Mouse (Mus musculus): ENCODE measurements around the gene Fpr2. TPM values are rescaled to one million over a fixed set of nuclear protein-coding genes. Genes with fewer than 3 reads are reported as not detected.
"Not testable (repeated sequence)": the region's sequence is repeated elsewhere in the genome, so short reads cannot be mapped to it uniquely, and the experiment has no call there.

Gene Fpr2
- polyA plus RNA-seq (2014; fragmentation: Nextera tagmentation; extraction: Ambion mirVana) = not detected in 2 replicates

DNA sequence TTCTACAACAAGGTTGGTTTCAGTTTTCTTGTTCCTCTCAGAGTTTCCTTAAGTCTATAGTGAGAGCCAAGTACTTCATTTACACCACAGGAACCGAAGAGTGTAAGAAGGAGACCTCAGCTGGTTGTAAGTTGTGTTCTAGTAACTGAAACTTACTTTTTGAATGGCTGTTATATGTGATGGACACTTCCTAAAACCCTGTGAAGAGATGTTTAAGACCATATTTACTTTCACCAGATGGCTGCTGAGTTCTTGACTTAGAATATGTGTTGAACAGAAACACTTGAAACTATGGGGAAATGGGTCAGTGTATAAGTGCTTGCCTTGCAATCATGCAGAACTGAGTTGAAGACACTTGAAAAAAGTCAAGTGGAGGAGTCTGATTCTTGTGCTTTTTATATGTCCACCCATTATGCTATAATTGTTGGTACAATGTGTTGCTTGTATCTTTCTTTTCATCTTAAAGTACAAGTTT, at the start of gene Fpr2, which contains the start of gene Fpr3:
TSS of gene Fpr2 (plus strand) at position 51 of the 475 bp plus-strand sequence.
TSS of gene Fpr3 (plus strand) at position 79 of the 475 bp plus-strand sequence.
- no peak within 1 kb of the TSS for H3K4me3 ChIP-seq (ENCODE audit: low read depth, low read length)
- H3K4me1 ChIP-seq (ENCODE audit: control insufficient read depth, insufficient read depth, low read length) = no peaks in the 10 kb centered on the region
- 45% methylated on average over 1 of the region's 1 CpGs for WGBS
- no peaks in the 10 kb centered on the region for H3K9me3 ChIP-seq (replicated peaks; ENCODE audit: control insufficient read depth, low read length)
- no peaks in the 10 kb centered on the region for H3K36me3 ChIP-seq (replicated peaks; ENCODE audit: control insufficient read depth, insufficient read depth, low read depth, low read length)
- no peaks in the 10 kb centered on the region for H3K27me3 ChIP-seq (ENCODE audit: control insufficient read depth, insufficient read depth, low read length)
- no peak within 1 kb of the TSS for H3K27ac ChIP-seq (replicated peaks; ENCODE audit: low read depth, low read length)
- ATAC-seq (replicated peaks; ENCODE audit: insufficient number of reproducible peaks, low FRiP score, low TSS enrichment, low read depth) (no peak), DNase-seq (ENCODE audit: low spot score) (no peak)
- H3K9ac ChIP-seq (replicated peaks; ENCODE audit: low read length) = no peak within 1 kb of the TSS
- no peak within 1 kb of the TSS for H3K4me2 ChIP-seq (ENCODE audit: low read depth, low read length)

DNA sequence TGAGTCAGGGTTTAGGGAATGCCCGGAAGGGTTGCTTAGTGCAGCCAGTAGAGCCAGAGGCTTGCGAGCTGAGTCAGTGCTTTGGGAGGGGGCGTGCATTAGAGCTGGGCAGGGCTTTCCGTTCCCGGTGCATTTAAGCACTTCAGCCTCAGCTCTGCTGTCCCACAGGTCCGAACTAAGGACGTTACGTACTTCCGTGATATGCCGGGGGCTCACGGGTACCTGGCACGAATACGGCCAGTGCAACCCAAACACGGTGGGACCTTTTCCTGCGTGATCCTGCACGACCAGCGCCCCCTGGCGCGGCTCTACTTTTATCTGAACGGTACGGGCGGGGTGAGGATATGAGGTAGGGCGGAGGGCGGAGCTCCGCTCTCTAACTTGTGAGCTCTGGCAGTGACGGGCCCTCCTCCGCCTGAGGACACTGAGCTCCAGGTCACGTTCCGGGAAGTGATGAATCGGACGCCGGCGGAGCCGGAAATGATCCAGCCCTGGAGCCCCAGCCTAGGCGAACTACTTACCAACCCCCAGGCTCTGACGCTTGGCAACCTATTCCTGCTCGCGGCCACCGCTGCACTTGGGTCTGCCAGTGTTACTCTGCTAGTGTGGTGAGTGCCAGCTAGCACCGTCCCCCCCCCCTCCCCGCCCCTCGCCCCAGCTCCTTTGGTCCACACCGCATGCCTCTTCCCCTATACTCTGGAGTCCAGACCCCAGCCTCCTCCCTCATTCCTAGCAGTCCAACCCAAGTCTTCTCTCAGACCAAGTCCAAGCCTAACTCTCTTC, 49.5 kb upstream of the Fpr2 start:
- peak; percentile 93 for ATAC-seq (replicated peaks; ENCODE audit: insufficient number of reproducible peaks, low FRiP score, low TSS enrichment, low read depth)
- H3K9me3 ChIP-seq (replicated peaks; ENCODE audit: control insufficient read depth, low read length) = no peaks in the 10 kb centered on the region
- peak; percentile 91 for DNase-seq (ENCODE audit: low spot score)
- H3K36me3 ChIP-seq (replicated peaks; ENCODE audit: control insufficient read depth, insufficient read depth, low read depth, low read length) = peaks cover 6% of the 10 kb centered on the region
- H3K9ac ChIP-seq (replicated peaks; ENCODE audit: low read length) = peak overlapping the region; percentile 44
- WGBS = 1% methylated on average over 41 of the region's 43 CpGs
- H3K4me3 ChIP-seq (ENCODE audit: low read depth, low read length) = peak overlapping the region; percentile 24
- no peaks in the 10 kb centered on the region for H3K27me3 ChIP-seq (ENCODE audit: control insufficient read depth, insufficient read depth, low read length)
- H3K27ac ChIP-seq (replicated peaks; ENCODE audit: low read depth, low read length) = peak overlapping the region; percentile 38
- H3K4me2 ChIP-seq (ENCODE audit: low read depth, low read length) = peak overlapping the region; percentile 48
- peaks cover 3% of the 10 kb centered on the region for H3K4me1 ChIP-seq (ENCODE audit: control insufficient read depth, insufficient read depth, low read length)

- Histone ChIP-seq H3K4me2 (ENCODE audit: low read depth, low read length) (no peak overlapping the region), H3K4me3 (ENCODE audit: low read depth, low read length) (no peak overlapping the region), H3K36me3 (replicated peaks; ENCODE audit: control insufficient read depth, insufficient read depth, low read depth, low read length) (peaks cover 6% of the 10 kb centered on the region), H3K27me3 (ENCODE audit: control insufficient read depth, insufficient read depth, low read length) (no peaks in the 10 kb centered on the region), H3K4me1 (ENCODE audit: control insufficient read depth, insufficient read depth, low read length) (peaks cover under 1% of the 10 kb centered on the region), H3K9ac (replicated peaks; ENCODE audit: low read length) (no peak overlapping the region), H3K27ac (replicated peaks; ENCODE audit: low read depth, low read length) (no peak overlapping the region), H3K9me3 (replicated peaks; ENCODE audit: control insufficient read depth, low read length) (no peaks in the 10 kb centered on the region)
- 96% methylated on average over 2 of the region's 2 CpGs for WGBS
- ATAC-seq (replicated peaks; ENCODE audit: insufficient number of reproducible peaks, low FRiP score, low TSS enrichment, low read depth) (no peak), DNase-seq (ENCODE audit: low spot score) (no peak)
Observed at GRCm38 (mm10) chr17:17839276-17839675, 48.3 kb upstream of the Fpr2 start.

DNA sequence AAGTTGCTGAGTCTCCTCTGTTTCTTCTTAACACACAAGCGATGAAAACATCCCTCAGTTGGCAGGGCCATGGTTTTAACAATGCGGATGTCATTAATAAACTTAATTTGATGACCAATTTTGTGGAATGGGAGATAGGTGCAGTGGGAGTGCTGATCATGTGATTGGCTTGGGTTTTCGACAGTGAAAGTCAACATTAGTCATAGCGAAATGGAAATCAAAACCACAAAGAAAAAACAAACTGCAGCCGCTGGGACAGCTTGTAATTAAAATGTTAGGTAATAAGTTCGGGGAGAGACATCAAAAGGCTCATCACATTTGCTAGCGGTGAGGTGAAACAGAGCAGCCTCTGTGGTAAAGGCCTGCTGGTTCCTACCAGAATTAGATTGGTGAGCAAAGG, 46.8 kb upstream of the Fpr2 start:
- Histone ChIP-seq H3K4me1 (ENCODE audit: control insufficient read depth, insufficient read depth, low read length) (no peaks in the 10 kb centered on the region; the same call in 1 of the 2 replicates), H3K36me3 (replicated peaks; ENCODE audit: control insufficient read depth, insufficient read depth, low read depth, low read length) (peaks cover 6% of the 10 kb centered on the region), H3K27ac (replicated peaks; ENCODE audit: low read depth, low read length) (no peak overlapping the region), H3K4me3 (ENCODE audit: low read depth, low read length) (no peak overlapping the region), H3K27me3 (ENCODE audit: control insufficient read depth, insufficient read depth, low read length) (no peaks in the 10 kb centered on the region), H3K9me3 (replicated peaks; ENCODE audit: control insufficient read depth, low read length) (no peaks in the 10 kb centered on the region), H3K4me2 (ENCODE audit: low read depth, low read length) (no peak overlapping the region), H3K9ac (replicated peaks; ENCODE audit: low read length) (no peak overlapping the region)
- no peak for DNase-seq (ENCODE audit: low spot score)
- 92% methylated on average over 7 of the region's 7 CpGs for WGBS
- no peak for ATAC-seq (replicated peaks; ENCODE audit: insufficient number of reproducible peaks, low FRiP score, low TSS enrichment, low read depth)

GRCm38 (mm10) chr17:17843534-17844261, 43.9 kb upstream of the Fpr2 start:
- ATAC-seq (replicated peaks; ENCODE audit: insufficient number of reproducible peaks, low FRiP score, low TSS enrichment, low read depth) = peak; percentile 68
- no peak overlapping the region for H3K4me2 ChIP-seq (ENCODE audit: low read depth, low read length)
- no peaks in the 10 kb centered on the region for H3K27me3 ChIP-seq (ENCODE audit: control insufficient read depth, insufficient read depth, low read length)
- no peaks in the 10 kb centered on the region for H3K9me3 ChIP-seq (replicated peaks; ENCODE audit: control insufficient read depth, low read length)
- H3K27ac ChIP-seq (replicated peaks; ENCODE audit: low read depth, low read length) = no peak overlapping the region
- H3K36me3 ChIP-seq (replicated peaks; ENCODE audit: control insufficient read depth, insufficient read depth, low read depth, low read length) = peaks cover 6% of the 10 kb centered on the region; the same call in 1 of the 2 replicates
- no peaks in the 10 kb centered on the region; the same call in 1 of the 2 replicates for H3K4me1 ChIP-seq (ENCODE audit: control insufficient read depth, insufficient read depth, low read length)
- H3K9ac ChIP-seq (replicated peaks; ENCODE audit: low read length) = no peak overlapping the region
- no peak overlapping the region for H3K4me3 ChIP-seq (ENCODE audit: low read depth, low read length)
- no peak for DNase-seq (ENCODE audit: low spot score)
- 77% methylated on average over 27 of the region's 27 CpGs for WGBS

DNA sequence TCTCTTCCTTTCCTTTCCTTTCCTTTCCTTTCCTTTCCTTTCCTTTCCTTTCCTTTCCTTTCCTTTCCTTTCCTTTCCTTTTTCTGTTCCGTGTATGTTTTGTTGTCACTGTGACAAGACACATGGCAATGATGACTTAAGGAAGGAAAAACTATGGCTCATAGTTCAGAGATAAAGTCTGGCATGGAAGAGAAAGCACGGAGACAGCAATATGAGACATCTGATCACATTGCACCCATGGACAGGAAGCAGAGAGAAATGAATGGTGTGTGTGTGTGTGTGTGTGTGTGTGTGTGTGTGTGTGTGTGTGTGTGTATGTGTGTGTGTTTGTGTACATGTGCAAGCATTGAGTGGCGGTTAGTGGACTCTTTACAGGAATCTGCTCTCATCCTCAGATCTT, 43.0 kb upstream of the Fpr2 start:
- DNase-seq (ENCODE audit: low spot score); H3K9ac ChIP-seq (replicated peaks; ENCODE audit: low read length); H3K27ac ChIP-seq (replicated peaks; ENCODE audit: low read depth, low read length); H3K4me3 ChIP-seq (ENCODE audit: low read depth, low read length); H3K4me1 ChIP-seq (ENCODE audit: control insufficient read depth, insufficient read depth, low read length); H3K9me3 ChIP-seq (replicated peaks; ENCODE audit: control insufficient read depth, low read length); H3K4me2 ChIP-seq (ENCODE audit: low read depth, low read length); H3K27me3 ChIP-seq (ENCODE audit: control insufficient read depth, insufficient read depth, low read length); ATAC-seq (replicated peaks; ENCODE audit: insufficient number of reproducible peaks, low FRiP score, low TSS enrichment, low read depth); H3K36me3 ChIP-seq (replicated peaks; ENCODE audit: control insufficient read depth, insufficient read depth, low read depth, low read length): not testable (repeated sequence)
- WGBS = 88% methylated on average over 3 of the region's 3 CpGs

DNA sequence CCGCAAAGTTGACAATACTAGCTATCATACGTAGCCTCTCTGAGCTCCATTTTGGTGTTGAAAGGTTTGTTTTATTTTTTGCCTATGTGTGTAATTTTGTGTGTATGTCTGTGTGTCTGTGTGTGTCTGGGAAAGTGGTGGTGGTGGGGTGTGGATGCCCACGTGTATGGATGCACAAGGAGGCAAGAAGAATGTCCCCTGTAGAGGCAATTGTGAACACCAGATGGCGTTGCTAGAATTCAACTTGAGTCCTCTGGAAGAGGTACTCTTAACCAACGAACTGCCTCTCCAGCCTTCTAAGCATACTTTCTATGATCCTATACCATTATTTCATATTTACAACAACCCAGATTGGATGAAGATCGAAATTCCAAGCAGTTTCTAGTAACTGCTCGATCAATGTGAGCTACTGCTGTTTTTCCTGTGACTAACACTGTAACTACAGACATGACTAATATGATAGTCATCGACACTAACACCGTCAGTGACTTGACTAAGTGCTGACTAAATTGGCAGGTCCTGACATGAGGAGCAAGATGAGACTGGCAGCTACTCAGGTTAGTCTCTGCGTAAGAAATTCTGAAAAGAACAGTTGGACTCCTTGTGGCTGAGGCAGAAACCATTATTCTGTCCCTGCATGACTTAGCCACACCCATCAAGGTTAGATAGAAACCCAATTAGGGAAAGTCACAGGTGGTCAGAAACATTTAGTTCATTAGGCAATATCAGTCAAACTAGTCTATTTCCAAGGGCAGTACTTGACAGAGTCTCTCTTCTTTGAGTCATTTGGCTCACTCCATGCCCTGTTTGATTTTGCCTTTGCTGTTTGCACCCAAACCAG, 42.2 kb upstream of the Fpr2 start:
- Histone ChIP-seq H3K9me3 (replicated peaks; ENCODE audit: control insufficient read depth, low read length) (no peaks in the 10 kb centered on the region), H3K27ac (replicated peaks; ENCODE audit: low read depth, low read length) (no peak overlapping the region), H3K36me3 (replicated peaks; ENCODE audit: control insufficient read depth, insufficient read depth, low read depth, low read length) (peaks cover 2% of the 10 kb centered on the region; the same call in 1 of the 2 replicates), H3K9ac (replicated peaks; ENCODE audit: low read length) (no peak overlapping the region), H3K27me3 (ENCODE audit: control insufficient read depth, insufficient read depth, low read length) (peaks cover 4% of the 10 kb centered on the region), H3K4me2 (ENCODE audit: low read depth, low read length) (no peak overlapping the region), H3K4me3 (ENCODE audit: low read depth, low read length) (no peak overlapping the region), H3K4me1 (ENCODE audit: control insufficient read depth, insufficient read depth, low read length) (no peaks in the 10 kb centered on the region)
- ATAC-seq (replicated peaks; ENCODE audit: insufficient number of reproducible peaks, low FRiP score, low TSS enrichment, low read depth) = no peak
- DNase-seq (ENCODE audit: low spot score) = peak; percentile 35
- 74% methylated on average over 10 of the region's 10 CpGs for WGBS
